Mouse (Mus musculus) small intestine, adult 2 months (tissue): ENCODE measurements around the gene Unc119b. TPM values are rescaled to one million over a fixed set of nuclear protein-coding genes. Genes with fewer than 3 reads are reported as not detected.
A peak's percentile ranks its signal among the peaks of the same experiment; 100 is the strongest.
"Not testable (repeated sequence)": the region's sequence is repeated elsewhere in the genome, so short reads cannot be mapped to it uniquely, and the experiment has no call there.

Experiments
- H3K27ac ChIP-seq: fragments of 200-500 bp; 2 replicates; pipeline ENCODE4 v1.5.1; 2012; ENCODE audit warnings: low read depth, low read length, control low read depth, inconsistent platforms; ENCODE audit not compliant: insufficient read depth
- H3K27me3 ChIP-seq: fragments of 200-500 bp; 2 replicates; pipeline ENCODE4 v1.6.1; 2012; ENCODE audit warnings: mild to moderate bottlenecking, moderate library complexity, low read length, inconsistent platforms; ENCODE audit not compliant: control insufficient read depth, insufficient read depth
- H3K36me3 ChIP-seq: fragments of 200-500 bp; 2 replicates; pipeline ENCODE4 v1.6.1; 2012; ENCODE audit warnings: mild to moderate bottlenecking, low read length, control low read depth, inconsistent platforms; ENCODE audit not compliant: control insufficient read depth, insufficient read depth
- H3K4me1 ChIP-seq: fragments of 200-500 bp; 2 replicates; pipeline ENCODE4 v1.6.1; 2012; ENCODE audit warnings: low read length, inconsistent platforms, mixed read lengths; ENCODE audit not compliant: control insufficient read depth, insufficient read depth, insufficient read length
- H3K4me3 ChIP-seq: fragments of 200-500 bp; 2 replicates; pipeline ENCODE4 v1.5.1; 2012; ENCODE audit warnings: low read depth, mild to moderate bottlenecking, control low read depth, inconsistent platforms, low read length, moderate library complexity
- CTCF ChIP-seq: fragments of 200-500 bp; IDR thresholded peaks from 2 replicates; pipeline ENCODE4 v1.5.1; 2012; ENCODE audit warnings: low read depth, mild to moderate bottlenecking, control low read depth, inconsistent platforms, low read length, moderate library complexity, mixed read lengths; ENCODE audit not compliant: insufficient replicate concordance, insufficient read length; ENCODE audit errors: extremely low read depth
- POLR2A ChIP-seq: fragments of 200-500 bp; IDR thresholded peaks from 2 replicates; pipeline ENCODE4 v1.6.1; 2012; ENCODE audit warnings: low read depth, mild to moderate bottlenecking, control low read depth, inconsistent platforms, low read length, moderate library complexity
- WGBS: fragments of 180-500 bp; shearing (Covaris S2); methylation state at CpG from one replicate; pipeline ENCODE4 v1.1.7; 2018; 5-methylcytosine and 5-hydroxymethylcytosine counted together
- polyA plus RNA-seq: library from polyadenylated mRNA; depleted of rRNA; stranded (reverse); fragments of >200 nt; gene quantifications from 2 replicates; pipeline ENCODE4 v1.2.3, GENCODE M21; 2012

Unc119b gene
- polyA plus RNA-seq, 1 experiment: 26.5 TPM

DNA sequence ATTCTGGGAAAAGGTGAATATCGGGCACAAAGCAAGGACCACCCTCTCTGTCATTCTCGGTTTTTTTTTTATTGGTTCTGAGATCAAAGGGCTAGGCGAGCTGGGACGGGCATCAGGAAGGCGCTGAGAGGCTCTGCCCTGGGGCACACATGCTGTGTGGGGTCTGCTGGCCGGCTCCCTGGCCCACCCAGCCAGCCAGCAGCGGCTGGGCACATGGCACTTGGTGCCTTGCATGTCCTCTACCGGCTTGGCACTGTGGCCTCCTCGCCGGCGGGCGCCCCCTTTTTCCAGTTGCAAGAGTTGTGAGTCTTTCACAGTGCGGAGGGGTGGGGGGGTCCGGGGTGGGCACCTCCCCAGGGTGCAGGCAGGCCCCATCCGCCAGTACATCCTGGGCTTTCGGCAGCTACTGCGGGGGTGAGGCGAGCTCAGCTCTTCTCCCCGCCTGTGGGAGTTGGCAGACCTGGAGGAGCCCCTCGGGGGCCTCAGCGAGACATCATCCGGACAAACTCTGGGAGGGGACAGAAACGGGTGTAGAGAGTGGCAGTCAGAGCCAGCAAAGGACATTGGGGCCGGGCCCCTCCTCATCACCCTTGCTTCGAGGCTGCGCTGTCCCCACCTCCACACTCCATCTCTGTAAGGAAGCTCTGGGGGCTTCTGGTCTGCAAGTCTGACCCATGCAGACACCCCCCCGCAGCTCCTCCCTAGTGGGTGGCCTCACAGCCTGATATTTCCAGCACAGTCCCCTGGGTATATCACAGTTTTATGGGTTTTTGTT, 34.1 kb upstream of the Unc119b start:
- H3K27me3 ChIP-seq: no peaks in the 10 kb centered on the region
- peaks cover 10% of the 10 kb centered on the region for H3K4me1 ChIP-seq
- H3K27ac ChIP-seq: no peak overlapping the region
- H3K4me3 ChIP-seq: no peak overlapping the region
- WGBS: 70% methylated on average over 27 of the region's 27 CpGs
- TF ChIP-seq CTCF (no peak), POLR2A (no peak)
- no peaks in the 10 kb centered on the region for H3K36me3 ChIP-seq

DNA sequence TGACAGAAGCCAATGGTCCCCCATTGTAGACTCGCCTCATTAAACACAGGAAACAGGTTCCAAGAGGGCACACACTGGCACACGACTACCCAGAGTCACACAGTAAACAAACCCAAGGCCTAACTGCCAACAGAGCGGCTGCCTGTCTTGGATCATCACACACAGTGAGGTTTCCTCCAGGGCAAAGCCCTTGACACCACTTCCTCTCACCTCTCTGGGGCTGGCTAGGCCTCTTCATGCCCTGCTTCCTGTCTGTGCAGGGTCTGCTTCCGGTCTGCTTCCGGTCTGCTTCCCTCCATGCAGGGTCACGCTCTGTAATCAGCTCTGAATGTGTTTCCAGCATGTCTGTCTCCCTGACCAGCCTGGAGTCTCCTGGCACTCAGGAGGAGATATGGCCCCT, 32.6 kb upstream of the Unc119b start:
- H3K27me3 ChIP-seq: no peaks in the 10 kb centered on the region
- H3K27ac ChIP-seq: no peak overlapping the region
- no peaks in the 10 kb centered on the region for H3K36me3 ChIP-seq
- TF ChIP-seq POLR2A (no peak), CTCF (no peak)
- 45% methylated on average over 6 of the region's 6 CpGs for WGBS
- no peak overlapping the region for H3K4me3 ChIP-seq
- H3K4me1 ChIP-seq: peaks cover 10% of the 10 kb centered on the region

DNA sequence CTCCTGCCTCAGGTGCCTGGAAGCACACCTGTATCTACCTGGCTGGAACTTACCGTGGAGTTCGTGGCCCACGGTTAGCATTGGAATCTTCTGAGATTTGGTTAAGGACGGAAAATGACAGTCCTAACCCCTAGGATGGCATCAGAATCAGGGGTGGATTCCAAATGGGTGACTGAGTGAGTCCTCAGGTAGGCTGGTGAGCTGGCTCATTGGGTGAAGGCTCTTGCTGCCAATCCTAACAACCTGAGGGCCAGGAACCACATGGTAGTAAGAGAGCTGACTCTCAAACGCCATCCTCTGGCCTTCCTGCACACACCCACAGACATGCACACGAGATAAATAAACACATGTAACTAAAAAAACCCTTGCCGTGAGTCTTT, 32.0 kb upstream of the Unc119b start:
- Histone ChIP-seq H3K27ac (no peak overlapping the region), H3K27me3 (no peaks in the 10 kb centered on the region), H3K4me3 (no peak overlapping the region), H3K4me1 (peaks cover 10% of the 10 kb centered on the region), H3K36me3 (no peaks in the 10 kb centered on the region)
- TF ChIP-seq CTCF: no peak
- TF ChIP-seq POLR2A: no peak
- 33% methylated on average over 7 of the region's 7 CpGs for WGBS

DNA sequence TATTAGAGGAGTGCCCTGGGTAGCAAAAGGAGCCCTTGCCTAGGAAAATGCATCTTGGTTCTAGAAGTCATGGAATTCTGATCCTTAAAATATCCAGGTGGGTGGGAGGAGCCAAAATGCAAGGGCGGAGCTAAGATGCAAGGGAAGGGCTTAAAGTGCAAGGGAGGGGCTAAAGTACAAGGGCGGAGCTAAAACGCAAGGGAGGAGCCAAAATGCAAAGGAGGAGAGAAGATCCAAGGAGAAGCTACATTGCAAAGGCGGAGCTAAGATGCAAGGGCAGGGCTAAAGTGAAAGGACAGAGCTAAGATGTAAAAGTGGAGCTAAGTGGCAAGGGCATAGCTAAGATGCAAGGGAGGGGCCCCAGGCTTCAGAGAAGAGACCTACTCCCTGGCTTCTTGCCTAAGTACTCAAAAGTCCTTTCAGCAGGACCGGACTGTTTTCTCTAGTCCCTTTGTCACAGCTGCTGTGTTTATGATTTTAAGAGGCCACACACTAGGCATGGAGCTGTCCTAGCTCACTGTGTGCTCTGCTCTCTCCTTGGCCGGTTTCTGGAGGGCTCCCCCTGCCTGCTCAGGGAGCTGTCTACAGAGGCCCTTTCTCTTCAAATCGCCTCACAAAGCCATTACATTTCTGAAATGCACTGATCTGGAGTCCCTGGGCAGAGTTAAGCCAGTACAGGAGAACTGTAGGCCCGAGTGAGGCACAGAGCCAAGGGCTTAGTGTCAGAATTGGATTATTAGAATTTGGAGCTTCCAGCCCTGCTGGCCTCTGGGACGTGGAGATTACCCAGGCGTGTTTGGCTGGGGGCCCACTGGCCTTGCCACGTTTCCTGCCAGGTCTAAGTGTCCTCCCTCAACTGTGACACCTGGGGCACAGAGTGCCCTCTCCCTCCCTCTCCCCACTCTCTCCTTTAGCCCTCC, 31.4 kb upstream of the Unc119b start:
- 23% methylated on average over 11 of the region's 11 CpGs for WGBS
- Histone ChIP-seq H3K4me1 (peaks cover 15% of the 10 kb centered on the region), H3K27me3 (no peaks in the 10 kb centered on the region), H3K4me3 (no peak overlapping the region), H3K27ac (0 out of 2 replicates have a peak overlapping the region, but pooled peaks have one; percentile 0), H3K36me3 (no peaks in the 10 kb centered on the region)
- TF ChIP-seq CTCF: no peak

DNA sequence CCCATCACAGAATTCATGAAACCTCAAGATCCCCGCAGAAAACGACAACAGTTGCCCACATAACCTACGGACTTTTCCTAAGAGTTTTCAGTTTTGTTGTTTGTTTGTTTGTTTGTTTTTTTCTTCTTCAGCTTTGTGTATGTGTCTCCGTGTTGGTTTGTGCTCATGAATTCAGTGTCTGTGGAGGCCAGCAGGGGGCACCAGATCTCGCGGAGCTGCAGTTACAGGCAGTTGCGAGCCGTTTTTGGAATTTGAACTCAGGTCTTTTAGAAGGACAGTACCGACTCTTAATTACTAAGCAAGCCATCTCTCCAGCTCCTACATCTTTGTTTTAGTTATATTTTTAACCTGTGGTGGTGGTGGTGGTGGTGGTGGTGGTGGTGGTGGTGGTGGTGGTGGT, 30.6 kb upstream of the Unc119b start:
- peaks cover 21% of the 10 kb centered on the region for H3K4me1 ChIP-seq
- TF ChIP-seq POLR2A (no peak), CTCF (peak; percentile 50; the same call in 1 of the 2 replicates)
- H3K4me3 ChIP-seq: no peak overlapping the region
- no peak overlapping the region for H3K27ac ChIP-seq
- WGBS: 54% methylated on average over 9 of the region's 9 CpGs
- no peaks in the 10 kb centered on the region for H3K27me3 ChIP-seq
- no peaks in the 10 kb centered on the region for H3K36me3 ChIP-seq

DNA sequence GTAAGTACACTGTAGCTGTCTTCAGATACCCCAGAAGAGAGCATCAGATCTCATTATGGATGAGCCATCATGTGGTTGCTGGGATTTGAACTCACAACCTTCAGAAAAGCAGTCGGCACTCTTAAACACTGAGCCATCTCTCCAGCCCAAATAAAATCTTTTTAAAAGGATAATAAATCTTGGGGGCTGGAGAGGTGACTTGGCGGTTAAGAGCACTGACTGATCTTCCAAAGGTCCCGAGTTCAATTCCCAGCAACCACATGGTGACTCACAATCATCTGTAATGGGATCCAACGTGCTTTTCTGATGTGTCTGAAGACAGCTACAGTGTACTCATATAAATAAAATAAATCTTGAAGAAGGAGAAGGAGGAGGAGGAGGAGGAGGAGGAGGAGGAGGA, 29.7 kb upstream of the Unc119b start:
- H3K4me3 ChIP-seq, H3K27me3 ChIP-seq, H3K36me3 ChIP-seq, H3K27ac ChIP-seq: not testable (repeated sequence)
- WGBS: 77% methylated on average over 4 of the region's 4 CpGs
- peaks cover 21% of the 10 kb centered on the region for H3K4me1 ChIP-seq

DNA sequence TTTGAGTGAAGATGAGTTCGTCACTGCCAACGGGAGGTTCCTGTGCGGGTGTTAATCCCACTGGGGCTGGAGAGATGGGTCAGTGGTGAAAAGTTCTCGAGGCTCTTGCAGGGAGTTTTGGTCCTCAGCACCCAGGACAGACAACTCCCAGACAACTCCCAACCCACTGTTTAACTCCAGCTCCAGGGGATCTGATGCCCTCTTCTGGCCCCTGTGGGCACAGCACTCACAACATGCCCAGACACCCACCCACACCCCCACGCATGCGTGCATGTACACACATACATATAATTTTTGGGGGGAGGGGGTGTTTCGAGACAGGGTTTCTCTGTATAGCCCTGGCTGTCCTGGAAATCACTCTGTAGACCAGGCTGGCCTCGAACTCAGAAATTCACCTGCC, 28.8 kb upstream of the Unc119b start:
- no peak overlapping the region for H3K4me3 ChIP-seq

DNA sequence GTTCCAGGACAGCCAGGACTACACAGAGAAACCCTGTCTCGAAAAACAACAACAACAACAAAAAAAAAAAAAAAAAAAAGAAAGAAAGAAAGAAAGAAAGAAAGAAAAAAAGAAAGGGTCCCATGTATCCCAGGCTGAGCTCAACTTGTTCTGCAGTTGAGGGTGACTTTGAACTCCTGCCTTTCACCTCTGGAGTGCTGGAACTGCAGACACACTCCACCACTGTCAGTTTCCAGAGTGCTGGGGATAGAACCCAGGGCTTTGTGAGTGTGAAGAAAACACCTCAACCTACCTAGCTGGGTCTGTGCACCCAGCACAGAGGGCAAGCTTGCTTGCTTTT, 27.1 kb upstream of the Unc119b start:
- 61% methylated on average over 1 of the region's 1 CpGs for WGBS
- H3K4me1 ChIP-seq: peaks cover 19% of the 10 kb centered on the region

More for the DNA sequence above, 28.8 kb upstream of the Unc119b start:
- TF ChIP-seq POLR2A (no peak), CTCF (peak; percentile 45; the same call in 1 of the 2 replicates)
- no peaks in the 10 kb centered on the region for H3K27me3 ChIP-seq
- H3K27ac ChIP-seq: no peak overlapping the region
- no peaks in the 10 kb centered on the region for H3K36me3 ChIP-seq
- WGBS: 62% methylated on average over 8 of the region's 8 CpGs
- H3K4me1 ChIP-seq: peaks cover 24% of the 10 kb centered on the region

More for the DNA sequence above, 27.1 kb upstream of the Unc119b start:
- H3K27ac ChIP-seq, H3K4me3 ChIP-seq, H3K27me3 ChIP-seq, H3K36me3 ChIP-seq: not testable (repeated sequence)
